8 mouse cellular contexts compared by ENCODE assay signal in genomic region chr12:110992128-110992553, GRCm38 (mm10). TPM values are rescaled to one million over a fixed set of nuclear protein-coding genes. Genes with fewer than 3 reads are reported as not detected.
DNase-seq lines count a peak whose midpoint lies in the region; ATAC-seq and TF ChIP-seq lines count a peak whose summit lies in the region.

No protein-coding gene starts in this region.

- TF ChIP-seq POLR2A in small intestine, adult 2 months (IDR thresholded peaks at IDR 0.05; ENCODE audit: low read depth, low read length), result no peak

- no peaks in the 10 kb centered on the region for H3K27me3 ChIP-seq in embryonic facial prominence, embryonic 12.5 days
- H3K27me3 ChIP-seq in limb, embryonic 11.5 days (ENCODE audit: control insufficient read depth, insufficient read depth, low read length), result no peaks in the 10 kb centered on the region
- no peaks in the 10 kb centered on the region for H3K27me3 ChIP-seq in midbrain, embryonic 13.5 days
- H3K27me3 ChIP-seq in small intestine, adult 2 months (ENCODE audit: control insufficient read depth, insufficient read depth, low read length), result no peaks in the 10 kb centered on the region

- no peaks in the 10 kb centered on the region for H3K36me3 ChIP-seq in embryonic facial prominence, embryonic 12.5 days
- H3K36me3 ChIP-seq in limb, embryonic 11.5 days (ENCODE audit: control insufficient read depth, insufficient read depth, low read length), result no peaks in the 10 kb centered on the region
- H3K36me3 ChIP-seq in midbrain, embryonic 13.5 days, result no peaks in the 10 kb centered on the region
- H3K36me3 ChIP-seq in small intestine, adult 2 months (ENCODE audit: control insufficient read depth, insufficient read depth, low read length), result no peaks in the 10 kb centered on the region

- H3K9ac ChIP-seq in embryonic facial prominence, embryonic 12.5 days, result peak overlapping the region; percentile 58
- peak overlapping the region; percentile 68 for H3K9ac ChIP-seq in limb, embryonic 11.5 days (ENCODE audit: low read length)
- peak overlapping the region; percentile 61 for H3K9ac ChIP-seq in midbrain, embryonic 13.5 days (replicated peaks)

- peak overlapping the region; percentile 48 for H3K4me3 ChIP-seq in embryonic facial prominence, embryonic 12.5 days
- H3K4me3 ChIP-seq in limb, embryonic 11.5 days (ENCODE audit: low read depth, low read length), result peak overlapping the region; percentile 45
- H3K4me3 ChIP-seq in midbrain, embryonic 13.5 days (replicated peaks), result peak overlapping the region; percentile 45
- H3K4me3 ChIP-seq in small intestine, adult 2 months (ENCODE audit: low read depth, low read length), result peak overlapping the region; percentile 70

- peak overlapping the region; percentile 59 for H3K4me2 ChIP-seq in embryonic facial prominence, embryonic 12.5 days (replicated peaks)
- H3K4me2 ChIP-seq in limb, embryonic 11.5 days (ENCODE audit: low read depth, severe bottlenecking), result peak overlapping the region; percentile 60
- peak overlapping the region; percentile 61 for H3K4me2 ChIP-seq in midbrain, embryonic 13.5 days (replicated peaks)

- H3K27ac ChIP-seq in embryonic facial prominence, embryonic 12.5 days, result peak overlapping the region; percentile 60; the same call in 1 of the 2 replicates
- H3K27ac ChIP-seq in limb, embryonic 11.5 days (replicated peaks; ENCODE audit: low read depth, low read length), result 0 out of 2 replicates have a peak overlapping the region, but pooled peaks have one; percentile 52
- peak overlapping the region; percentile 68 for H3K27ac ChIP-seq in midbrain, embryonic 13.5 days
- H3K27ac ChIP-seq in small intestine, adult 2 months (ENCODE audit: insufficient read depth, low read depth, low read length), result peak overlapping the region; percentile 89

- peak; percentile 85 for DNase-seq in 3T3-L1 (ENCODE audit: low read depth, low spot score)
- DNase-seq in adrenal gland, postnatal 36 days, result peak; percentile 94 to 95
- DNase-seq in heart, adult 18-20 months, result peak; percentile 92 to 98
- peak; percentile 95 for DNase-seq in kidney, adult 18-20 months
- DNase-seq in limb, embryonic 11.5 days (ENCODE audit: low spot score), result peak; percentile 97

- no peaks in the 10 kb centered on the region for H3K9me3 ChIP-seq in embryonic facial prominence, embryonic 12.5 days
- no peaks in the 10 kb centered on the region for H3K9me3 ChIP-seq in limb, embryonic 11.5 days (ENCODE audit: control insufficient read depth, low read length)
- no peaks in the 10 kb centered on the region for H3K9me3 ChIP-seq in midbrain, embryonic 13.5 days

- under 1% methylated on average over 24 of the region's 24 CpGs for WGBS in embryonic facial prominence, embryonic 12.5 days
- WGBS in limb, embryonic 11.5 days, result 1% methylated on average over 24 of the region's 24 CpGs
- under 1% methylated on average over 24 of the region's 24 CpGs for WGBS in midbrain, embryonic 13.5 days
- 1% methylated on average over 24 of the region's 24 CpGs for WGBS in small intestine, adult 2 months

- peaks cover 8% of the 10 kb centered on the region; the same call in 1 of the 2 replicates for H3K4me1 ChIP-seq in embryonic facial prominence, embryonic 12.5 days
- H3K4me1 ChIP-seq in limb, embryonic 11.5 days (ENCODE audit: control insufficient read depth, insufficient read depth, low read length), result no peaks in the 10 kb centered on the region
- H3K4me1 ChIP-seq in midbrain, embryonic 13.5 days (replicated peaks), result peaks cover 8% of the 10 kb centered on the region; the same call in 1 of the 2 replicates
- H3K4me1 ChIP-seq in small intestine, adult 2 months (ENCODE audit: control insufficient read depth, insufficient read depth, insufficient read length, low read length), result peaks cover 27% of the 10 kb centered on the region; the same call in 1 of the 2 replicates

- peak; percentile 91 for TF ChIP-seq CTCF in small intestine, adult 2 months (IDR thresholded peaks at IDR 0.05; ENCODE audit: extremely low read depth, insufficient read length, insufficient replicate concordance, low read depth, low read length)

- peak; percentile 76 for ATAC-seq in embryonic facial prominence, embryonic 12.5 days (ENCODE audit: insufficient number of reproducible peaks, insufficient read depth, low FRiP score, low TSS enrichment)
- peak; percentile 90 for ATAC-seq in limb, embryonic 11.5 days (ENCODE audit: insufficient number of reproducible peaks, low FRiP score, low TSS enrichment, low read depth)
- peak; percentile 88 for ATAC-seq in midbrain, embryonic 13.5 days

RNA-seq across cellular contexts. Expression of gene Ankrd9, which starts 13.3 kb away (rescaled TPM):
- total RNA-seq in adrenal gland, postnatal 36 days (2021), result 10 to 100 TPM; 25.6 to 39.4 TPM
- 16.0 and 17.5 TPM in 2 replicates for polyA plus RNA-seq in embryonic facial prominence, embryonic 12.5 days (2016; fragmentation: Nextera tagmentation; extraction: Ambion mirVana)
- 10 to 100 TPM; 59.5 to 68.0 TPM for total RNA-seq in heart, adult 18-20 months (2021)
- polyA plus RNA-seq in limb, embryonic 11.5 days (2014; fragmentation: Nextera tagmentation; extraction: Ambion mirVana), result 12.5 and 14.5 TPM in 2 replicates
- polyA plus RNA-seq in midbrain, embryonic 13.5 days (2015; fragmentation: Nextera tagmentation; extraction: Ambion mirVana), result 6.0 and 6.3 TPM in 2 replicates
- 174 and 206 TPM in 2 replicates for polyA plus RNA-seq in small intestine, adult 2 months (2012; rRNA removed)

RNA-seq across cellular contexts. Expression of gene Rcor1, which starts 47.0 kb away (rescaled TPM):
- 10 to 100 TPM; 44.1 to 67.8 TPM for total RNA-seq in adrenal gland, postnatal 36 days (2021)
- 13.0 TPM in 2 replicates for polyA plus RNA-seq in embryonic facial prominence, embryonic 12.5 days (2016; fragmentation: Nextera tagmentation; extraction: Ambion mirVana)
- 10 to 100 TPM; 14.7 to 15.0 TPM for total RNA-seq in heart, adult 18-20 months (2021)
- 15.1 and 17.9 TPM in 2 replicates for polyA plus RNA-seq in limb, embryonic 11.5 days (2014; fragmentation: Nextera tagmentation; extraction: Ambion mirVana)
- polyA plus RNA-seq in midbrain, embryonic 13.5 days (2015; fragmentation: Nextera tagmentation; extraction: Ambion mirVana), result 6.0 and 6.5 TPM in 2 replicates
- 4.6 and 6.5 TPM in 2 replicates for polyA plus RNA-seq in small intestine, adult 2 months (2012; rRNA removed)

Comparison
In these comparisons a context has a peak if more than half of its experiments do, and no peak if none do; other contexts are left out.
1. Peak in every context shown above with its lines: DNase-seq, ATAC-seq, H3K4me3 ChIP-seq and H3K27ac ChIP-seq.